Mouse (Mus musculus): ENCODE measurements around the gene Gmfg. TPM values are rescaled to one million over a fixed set of nuclear protein-coding genes. Genes with fewer than 3 reads are reported as not detected.

Gene Gmfg
- total RNA-seq, 2 experiments from 2014 or later, result 1.3 to 1.6 TPM

DNA sequence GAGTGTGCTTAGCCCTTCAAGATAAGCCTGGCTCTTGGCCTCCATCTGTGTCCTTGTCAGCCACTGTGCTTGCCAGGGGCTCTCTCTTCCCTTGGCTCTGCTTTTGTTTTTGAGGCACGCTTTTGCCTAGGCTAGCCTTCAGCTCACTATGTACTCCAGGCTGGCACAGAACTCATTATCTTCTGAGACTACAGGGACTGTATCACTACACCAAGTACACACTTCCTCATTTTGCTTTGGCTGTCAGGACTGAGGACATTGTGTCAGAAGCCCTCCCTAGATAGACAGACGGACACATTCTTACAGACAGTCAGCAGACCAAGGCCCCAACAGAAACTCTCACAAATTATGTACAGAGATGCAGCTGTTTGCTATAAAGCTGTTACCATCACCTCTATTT is 25.5 kb downstream of the Gmfg start:
- no peak for TF ChIP-seq CTCF (IDR thresholded peaks at IDR 0.05)
- no peak for DNase-seq (ENCODE audit: extremely low spot score in 1 of 2, low spot score in 2 of 2)
- intact Hi-C loops (cut with DNase I), result no loop called here
- H3K4me3 ChIP-seq, result no peak overlapping the region
- no peak overlapping the region for H3K27ac ChIP-seq

DNA sequence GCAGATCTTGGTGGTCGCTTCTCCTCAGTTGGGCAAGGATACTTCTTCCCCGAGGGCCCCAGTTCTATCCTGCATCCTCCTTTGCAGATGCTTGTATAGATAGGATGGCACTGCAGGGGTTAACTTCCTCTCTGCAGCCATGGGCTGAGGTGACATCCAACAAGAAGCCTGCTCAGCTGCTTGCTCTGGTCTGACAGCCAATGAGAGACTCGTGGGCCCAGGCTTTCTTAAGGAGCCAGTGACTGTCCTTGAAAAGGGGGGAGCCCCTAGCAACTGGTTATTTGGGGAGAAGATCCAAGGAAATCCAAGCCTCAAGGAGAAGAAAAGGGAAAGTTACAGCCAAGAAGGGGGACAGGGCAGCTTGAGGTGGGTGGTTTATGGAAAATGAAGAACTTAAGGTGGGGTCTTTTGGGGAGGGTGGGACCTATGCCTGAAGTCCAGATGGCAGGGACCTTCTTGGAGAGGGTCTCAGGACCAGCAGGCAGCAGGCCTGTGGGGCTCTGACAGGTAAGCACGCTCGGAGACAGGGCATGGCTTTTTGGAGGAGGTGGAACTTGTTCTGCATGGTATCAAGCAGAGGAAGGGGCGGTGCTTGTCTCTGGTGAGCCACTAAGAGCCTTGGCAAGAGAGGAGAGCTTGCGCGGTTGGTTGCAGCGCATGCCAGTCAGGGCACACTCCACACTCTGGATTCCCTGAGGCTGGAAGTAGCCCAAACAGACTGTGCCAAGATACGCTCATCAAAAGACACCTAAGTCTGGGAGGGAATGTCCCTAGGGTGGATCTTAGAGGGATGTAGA is 27.4 kb downstream of the Gmfg start:
- peak; percentile 86 to 88 for DNase-seq (ENCODE audit: extremely low spot score in 1 of 2, low spot score in 2 of 2)
- TF ChIP-seq CTCF (IDR thresholded peaks at IDR 0.05), result no peak
- peak overlapping the region; percentile 48 for H3K4me3 ChIP-seq
- H3K27ac ChIP-seq, result peak overlapping the region; percentile 87
- intact Hi-C loops (cut with DNase I), result no loop called here

DNA sequence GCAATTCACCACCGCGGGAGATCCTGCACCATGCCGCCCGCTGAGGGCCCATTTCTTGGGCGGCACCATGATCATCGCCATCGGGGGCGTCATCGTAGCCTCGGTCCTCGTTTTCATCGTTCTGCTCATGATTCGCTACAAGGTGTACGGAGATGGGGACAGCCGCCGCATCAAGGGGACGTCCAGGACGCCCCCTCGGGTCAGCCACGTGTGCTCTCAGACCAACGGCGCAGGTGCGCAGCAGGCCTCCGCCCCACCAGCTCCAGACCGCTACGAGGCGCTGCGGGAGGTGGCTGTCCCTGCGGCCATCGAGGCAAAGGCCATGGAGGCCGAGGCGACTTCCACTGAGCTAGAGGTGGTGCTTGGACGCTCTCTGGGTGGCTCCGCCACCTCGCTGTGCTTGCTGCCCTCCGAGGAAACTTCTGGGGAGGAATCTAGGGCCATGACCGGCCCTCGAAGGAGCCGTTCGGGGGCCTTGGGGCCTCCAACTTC is 29.5 kb downstream of the Gmfg start:
- Histone ChIP-seq H3K27ac (no peak overlapping the region), H3K4me3 (no peak overlapping the region)
- no peak for TF ChIP-seq CTCF (IDR thresholded peaks at IDR 0.05)
- intact Hi-C loops (cut with DNase I), result no loop called here
- no peak for DNase-seq (ENCODE audit: extremely low spot score in 1 of 2, low spot score in 2 of 2)

DNA sequence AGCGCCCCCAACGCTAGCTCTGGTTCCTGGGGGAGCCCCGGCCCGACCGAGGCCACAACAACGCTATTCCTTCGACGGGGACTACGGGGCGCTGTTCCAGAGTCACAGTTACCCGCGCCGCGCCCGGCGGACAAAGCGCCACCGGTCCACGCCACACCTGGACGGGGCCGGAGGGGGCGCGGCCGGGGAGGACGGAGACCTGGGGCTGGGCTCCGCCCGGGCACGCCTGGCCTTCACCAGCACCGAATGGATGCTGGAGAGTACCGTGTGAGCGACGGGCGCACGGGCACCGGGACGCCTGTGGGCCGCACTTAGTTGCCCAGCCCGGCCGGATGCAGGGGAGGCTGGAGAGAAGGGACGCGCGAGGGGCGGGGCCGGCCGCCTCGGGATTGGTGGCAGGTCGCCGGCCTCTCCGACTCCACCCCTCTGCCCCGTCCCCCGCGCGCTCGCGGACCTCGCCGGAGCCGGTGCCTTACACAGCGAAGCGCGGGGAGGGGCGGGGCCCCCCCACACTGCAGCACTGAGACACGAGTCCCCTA is 30.0 kb downstream of the Gmfg start:
- H3K27ac ChIP-seq, result no peak overlapping the region
- peak overlapping the region; percentile 32 for H3K4me3 ChIP-seq
- TF ChIP-seq CTCF (IDR thresholded peaks at IDR 0.05), result no peak
- DNase-seq (ENCODE audit: extremely low spot score in 1 of 2, low spot score in 2 of 2), result peak in 1 of 2 experiments; percentile 33
- intact Hi-C loops (cut with DNase I), result no loop called here

GRCm38 (mm10) chr7:28476191-28476590 is 38.9 kb downstream of the Gmfg start:
- TF ChIP-seq CTCF (IDR thresholded peaks at IDR 0.05), result no peak; the same call in 1 of the 2 replicates
- Histone ChIP-seq H3K27ac (no peak overlapping the region), H3K4me3 (no peak overlapping the region)
- intact Hi-C loops (cut with DNase I), result no loop called here
- no peak for DNase-seq (ENCODE audit: extremely low spot score in 1 of 2, low spot score in 2 of 2)

DNA sequence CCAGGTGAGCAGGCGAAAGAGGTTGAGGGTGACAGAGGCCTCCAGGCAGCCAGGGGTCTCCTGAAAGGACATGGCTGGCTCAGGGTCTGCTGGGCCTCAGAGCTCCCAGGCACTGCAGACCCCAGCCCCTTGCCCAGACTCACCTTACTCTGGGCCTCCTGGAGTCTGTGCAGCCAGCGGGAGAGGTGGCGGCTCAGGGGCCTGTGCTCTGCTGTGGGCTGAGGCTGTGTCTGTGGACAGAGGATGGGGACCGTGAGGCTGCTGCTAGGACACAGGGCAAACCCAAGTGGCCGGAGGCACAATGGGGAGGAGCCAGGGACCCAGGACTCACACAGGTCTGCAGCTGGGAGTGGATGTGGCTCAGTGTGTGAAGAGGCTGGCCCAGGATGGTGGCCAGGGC is 40.1 kb downstream of the Gmfg start:
- TF ChIP-seq CTCF (IDR thresholded peaks at IDR 0.05), result no peak
- no peak overlapping the region for H3K4me3 ChIP-seq

DNA sequence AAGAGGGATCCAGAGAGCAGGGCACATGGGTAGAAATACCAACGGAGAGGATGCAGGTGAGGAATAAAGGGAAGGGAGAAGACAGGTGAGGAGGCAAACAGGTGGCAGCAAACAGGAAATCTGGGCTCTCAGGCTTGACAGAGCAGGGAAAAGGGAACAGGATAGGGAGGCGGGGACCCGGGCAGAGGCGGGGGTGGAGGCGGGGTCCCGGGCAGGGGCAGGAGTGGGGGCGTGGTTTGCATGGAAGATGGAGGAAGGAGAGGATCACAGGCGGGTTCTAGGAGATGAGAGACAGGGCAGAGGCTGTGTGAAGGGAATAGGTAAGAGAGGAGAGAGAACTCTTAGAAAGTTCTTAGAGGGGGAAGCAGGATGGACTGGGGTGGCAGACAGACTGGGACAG is 41.6 kb downstream of the Gmfg start:
- no peak for TF ChIP-seq CTCF (IDR thresholded peaks at IDR 0.05)
- no peak overlapping the region for H3K27ac ChIP-seq
- no peak for DNase-seq (ENCODE audit: extremely low spot score in 1 of 2, low spot score in 2 of 2)
- intact Hi-C loops (cut with DNase I), result no loop called here
- H3K4me3 ChIP-seq, result no peak overlapping the region

More for the DNA sequence above, 40.1 kb downstream of the Gmfg start:
- DNase-seq (ENCODE audit: extremely low spot score in 1 of 2, low spot score in 2 of 2), result no peak
- no peak overlapping the region for H3K27ac ChIP-seq
- intact Hi-C loops (cut with DNase I), result no loop called here

GRCm38 (mm10) chr7:28482854-28483253 is 45.6 kb downstream of the Gmfg start:
- DNase-seq (ENCODE audit: extremely low spot score in 1 of 2, low spot score in 2 of 2), result peak in 1 of 2 experiments; percentile 60
- no peak for TF ChIP-seq CTCF (IDR thresholded peaks at IDR 0.05)
- intact Hi-C loops (cut with DNase I), result no loop called here
- Histone ChIP-seq H3K4me3 (no peak overlapping the region), H3K27ac (0 out of 2 replicates have a peak overlapping the region, but pooled peaks have one; percentile 40)

GRCm38 (mm10) chr7:28484192-28484591 is 46.9 kb downstream of the Gmfg start:
- no peak overlapping the region for H3K4me3 ChIP-seq
- H3K27ac ChIP-seq, result no peak overlapping the region
- intact Hi-C loops (cut with DNase I), result no loop called here
- TF ChIP-seq CTCF (IDR thresholded peaks at IDR 0.05), result no peak
- DNase-seq (ENCODE audit: extremely low spot score in 1 of 2, low spot score in 2 of 2), result no peak

DNA sequence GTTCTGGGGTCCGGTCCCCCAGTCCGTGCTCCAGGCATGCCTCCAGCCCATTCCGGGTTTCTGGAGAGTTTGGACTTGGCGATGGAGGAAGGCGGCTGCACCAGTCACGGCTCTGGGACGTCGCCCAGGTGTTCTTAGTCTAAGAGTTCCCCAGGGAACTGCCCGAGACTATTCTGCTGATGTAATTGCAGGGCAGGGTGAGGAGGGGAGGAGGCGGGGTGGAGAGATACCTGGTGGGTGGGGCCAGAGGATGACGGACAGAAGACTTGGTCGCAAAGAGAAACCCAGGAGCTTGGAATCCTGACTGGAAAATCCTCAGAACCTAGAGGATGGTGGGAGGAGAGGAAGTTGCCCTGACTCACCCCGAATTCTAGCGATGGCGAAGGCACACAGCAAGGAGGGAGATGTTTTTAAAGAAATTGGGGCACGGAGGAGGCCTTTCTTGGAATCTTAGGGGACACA is 50.8 kb downstream of the Gmfg start:
- intact Hi-C loops (cut with DNase I), result loop anchor here (2.0 kb wide), 1 partner anchor 37 kb away; the partner anchor contains the start of gene Lrfn1
- DNase-seq (ENCODE audit: extremely low spot score in 1 of 2, low spot score in 2 of 2), result peak; percentile 52 to 59
- H3K4me3 ChIP-seq, result peak overlapping the region; percentile 36
- peak overlapping the region; percentile 73 for H3K27ac ChIP-seq
- TF ChIP-seq CTCF (IDR thresholded peaks at IDR 0.05), result no peak

- DNase-seq (ENCODE audit: extremely low spot score in 1 of 2, low spot score in 2 of 2), result peak; percentile 26 to 28
- peak; percentile 62 for TF ChIP-seq CTCF (IDR thresholded peaks at IDR 0.05)
- Histone ChIP-seq H3K4me3 (no peak overlapping the region), H3K27ac (no peak overlapping the region)
- intact Hi-C loops (cut with DNase I), result loop anchor here (5.0 kb wide), 2 partner anchors 37 to 112 kb away; no protein-coding TSS in a partner anchor
These were observed 53.2 kb downstream of the Gmfg start for GRCm38 (mm10) chr7:28490410-28490809.

GRCm38 (mm10) chr7:28490903-28491302 is 53.7 kb downstream of the Gmfg start:
- no peak overlapping the region for H3K27ac ChIP-seq
- no peak overlapping the region for H3K4me3 ChIP-seq
- TF ChIP-seq CTCF (IDR thresholded peaks at IDR 0.05), result no peak
- DNase-seq (ENCODE audit: extremely low spot score in 1 of 2, low spot score in 2 of 2), result no peak
- intact Hi-C loops (cut with DNase I), result loop anchor here (5.0 kb wide), 2 partner anchors 36 to 111 kb away; no protein-coding TSS in a partner anchor

Data from left cerebral cortex, adult 2 months (tissue).